Mouse (Mus musculus): ENCODE data around the gene Lrriq4.

DNA sequence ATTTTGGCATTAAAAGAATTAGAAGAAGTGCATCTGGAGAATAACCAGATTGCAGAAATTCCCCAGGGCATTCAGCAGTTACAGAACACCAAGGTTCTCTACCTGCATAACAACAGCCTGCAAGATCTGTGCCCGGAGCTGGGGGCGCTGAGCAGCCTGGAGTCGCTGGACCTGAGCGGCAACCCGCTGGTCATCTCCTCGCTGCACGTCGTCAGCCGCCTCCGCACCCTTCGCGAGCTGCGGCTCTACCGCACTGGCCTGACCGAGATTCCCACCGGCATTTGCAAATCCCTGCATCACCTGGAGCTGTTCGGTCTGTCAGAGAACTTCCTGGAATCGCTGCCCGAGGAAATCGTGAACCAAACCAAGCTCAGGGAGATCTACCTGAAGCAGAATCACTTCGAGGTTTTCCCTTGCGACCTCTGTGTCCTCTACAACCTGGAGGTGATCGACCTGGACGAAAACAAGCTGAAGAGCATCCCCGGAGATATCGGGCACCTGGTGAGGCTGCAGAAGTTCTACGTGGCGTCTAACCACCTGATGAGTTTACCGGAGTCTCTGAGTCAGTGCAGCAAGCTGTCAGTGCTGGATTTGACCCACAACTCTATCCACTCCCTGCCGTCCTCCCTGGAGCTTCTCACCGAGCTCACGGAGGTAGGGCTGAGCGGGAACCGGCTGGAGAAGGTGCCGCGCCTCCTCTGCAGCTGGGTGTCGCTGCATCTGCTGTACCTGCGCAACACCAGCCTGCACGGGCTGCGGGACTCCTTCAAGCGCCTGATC lies 5.9 kb downstream of the Lrriq4 start:
- TF ChIP-seq CTCF (IDR thresholded peaks at IDR 0.05; ENCODE audit: low read depth) (peak; percentile 25), EP300 (IDR thresholded peaks at IDR 0.05; ENCODE audit: low read depth) (no peak)

Measured in heart, postnatal 0 days (tissue).